Mouse (Mus musculus) liver, embryonic 12.5 days (tissue): Measurements from ENCODE around the gene Ptprt. TPM values are rescaled to one million over a fixed set of nuclear protein-coding genes. Genes with fewer than 3 reads are reported as not detected.

Source experiments
- ATAC-seq: fragments of 200-750 bp; cut with Nextera tagmentation; 2 replicates; pipeline ENCODE4 v1.8.0; 2017; ENCODE audit warnings: moderate number of reproducible peaks, mild to moderate bottlenecking, moderate library complexity
- H3K27ac ChIP-seq: fragments of 300-500 bp; sonication (generic); 2 replicates; pipeline ENCODE4 v1.5.1; 2016; ENCODE audit warnings: mild to moderate bottlenecking
- H3K27me3 ChIP-seq: fragments of 300-500 bp; sonication (generic); replicated peaks from 2 replicates; pipeline ENCODE4 v1.6.1; 2016; ENCODE audit warnings: mild to moderate bottlenecking, moderate library complexity
- H3K36me3 ChIP-seq: fragments of 300-500 bp; sonication (generic); 2 replicates; pipeline ENCODE4 v1.6.1; 2016; ENCODE audit warnings: mild to moderate bottlenecking, moderate library complexity
- H3K4me1 ChIP-seq: fragments of 300-500 bp; sonication (generic); 2 replicates; pipeline ENCODE4 v1.6.1; 2016
- H3K4me2 ChIP-seq: fragments of 300-500 bp; sonication (generic); 2 replicates; pipeline ENCODE4 v1.6.1; 2016; ENCODE audit warnings: mild to moderate bottlenecking, moderate library complexity
- H3K4me3 ChIP-seq: fragments of 300-500 bp; sonication (generic); 2 replicates; pipeline ENCODE4 v1.5.1; 2016; ENCODE audit warnings: mild to moderate bottlenecking, moderate library complexity
- H3K9ac ChIP-seq: fragments of 300-500 bp; sonication (generic); 2 replicates; pipeline ENCODE4 v1.6.1; 2016; ENCODE audit warnings: mild to moderate bottlenecking, moderate library complexity
- H3K9me3 ChIP-seq: fragments of 300-500 bp; sonication (generic); replicated peaks from 2 replicates; pipeline ENCODE4 v1.6.1; 2016; ENCODE audit warnings: mild to moderate bottlenecking, moderate library complexity
- WGBS: fragments of 180-500 bp; shearing (Covaris S2); methylation state at CpG from one replicate; pipeline ENCODE4 v1.1.7; 2016; ENCODE audit not compliant: insufficient replicate concordance; 5-methylcytosine and 5-hydroxymethylcytosine counted together
- polyA plus RNA-seq: library from polyadenylated mRNA; unstranded; fragments of >200 nt; fragmentation: Nextera tagmentation; extraction: Ambion mirVana; gene quantifications from 2 replicates; pipeline ENCODE4 v1.2.1, GENCODE M21; 2016

Ptprt gene
- polyA plus RNA-seq, 1 experiment from 2014 or later = 0.02 TPM

DNA sequence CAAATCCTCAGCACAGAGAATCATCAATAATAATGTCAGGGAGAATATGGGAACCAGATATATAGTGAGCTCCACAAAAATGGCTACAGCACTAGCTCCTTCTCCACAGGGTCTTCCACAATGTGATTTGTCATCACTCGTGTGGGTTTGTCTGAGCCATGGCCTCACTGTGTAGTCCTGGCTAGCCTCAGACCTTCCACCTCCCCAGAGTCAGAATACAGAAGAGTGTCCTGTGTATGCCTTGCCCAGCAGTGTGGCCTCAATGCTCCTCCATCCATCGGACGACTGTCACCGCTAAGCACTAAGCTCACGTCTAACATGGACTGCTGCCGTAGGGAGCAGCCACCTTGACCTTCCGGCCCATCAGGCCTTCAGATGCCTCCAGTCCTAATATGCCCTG lies 83.1 kb downstream of the Ptprt start:
- Histone ChIP-seq H3K9ac (no peak overlapping the region), H3K36me3 (no peaks in the 10 kb centered on the region), H3K4me3 (no peak overlapping the region), H3K27me3 (no peaks in the 10 kb centered on the region), H3K9me3 (peaks cover 3% of the 10 kb centered on the region; the same call in 1 of the 2 replicates), H3K4me2 (no peak overlapping the region), H3K27ac (no peak overlapping the region), H3K4me1 (no peaks in the 10 kb centered on the region)
- no peak for ATAC-seq
- 77% methylated on average over 7 of the region's 7 CpGs for WGBS

DNA sequence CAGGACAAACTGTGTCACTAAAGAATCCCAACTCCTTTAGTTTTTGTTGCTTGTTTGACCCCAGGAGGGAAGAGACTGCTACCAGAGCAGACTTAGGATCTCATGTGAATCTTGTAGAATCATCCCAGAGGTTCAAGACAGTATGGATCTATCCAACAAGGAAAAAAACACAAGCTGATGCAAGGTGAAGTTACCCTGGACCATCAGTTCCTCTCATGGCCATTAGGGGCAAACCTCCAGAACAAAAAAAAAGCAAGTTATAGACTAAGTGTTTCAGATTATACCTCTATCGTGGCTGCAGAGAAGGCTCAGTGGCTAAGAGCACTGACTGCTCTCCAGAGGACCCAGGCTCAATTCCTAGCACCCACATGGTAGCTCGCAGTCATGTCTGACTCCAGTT lies 88.1 kb downstream of the Ptprt start:
- H3K4me2 ChIP-seq = no peak overlapping the region
- no peaks in the 10 kb centered on the region for H3K4me1 ChIP-seq
- no peak overlapping the region for H3K4me3 ChIP-seq
- H3K9ac ChIP-seq = no peak overlapping the region
- ATAC-seq = no peak
- peaks cover 3% of the 10 kb centered on the region; the same call in 1 of the 2 replicates for H3K9me3 ChIP-seq
- no peaks in the 10 kb centered on the region for H3K36me3 ChIP-seq
- H3K27ac ChIP-seq = no peak overlapping the region
- no peaks in the 10 kb centered on the region for H3K27me3 ChIP-seq
- 54% methylated on average over 2 of the region's 2 CpGs for WGBS

- no peak overlapping the region for H3K4me3 ChIP-seq
- H3K4me2 ChIP-seq = no peak overlapping the region
- no peaks in the 10 kb centered on the region for H3K4me1 ChIP-seq
- no peak overlapping the region for H3K27ac ChIP-seq
- no peaks in the 10 kb centered on the region for H3K36me3 ChIP-seq
- WGBS = 80% methylated on average over 12 of the region's 12 CpGs
- ATAC-seq = no peak
- no peaks in the 10 kb centered on the region; the same call in 1 of the 2 replicates for H3K9me3 ChIP-seq
- no peak overlapping the region for H3K9ac ChIP-seq
- no peaks in the 10 kb centered on the region for H3K27me3 ChIP-seq
These were observed 89.9 kb downstream of the Ptprt start for GRCm38 (mm10) chr2:162571037-162571436.

- no peak for ATAC-seq
- H3K27ac ChIP-seq = no peak overlapping the region
- H3K4me3 ChIP-seq = no peak overlapping the region
- 59% methylated on average over 6 of the region's 6 CpGs for WGBS
- no peaks in the 10 kb centered on the region; the same call in 1 of the 2 replicates for H3K9me3 ChIP-seq
- H3K9ac ChIP-seq = no peak overlapping the region
- no peaks in the 10 kb centered on the region for H3K4me1 ChIP-seq
- H3K36me3 ChIP-seq = no peaks in the 10 kb centered on the region
- H3K4me2 ChIP-seq = no peak overlapping the region
- H3K27me3 ChIP-seq = no peaks in the 10 kb centered on the region
These were observed 92.4 kb downstream of the Ptprt start for GRCm38 (mm10) chr2:162568308-162569100.

GRCm38 (mm10) chr2:162548312-162548711 lies 112.6 kb downstream of the Ptprt start:
- Histone ChIP-seq H3K27ac (no peak overlapping the region), H3K4me3 (no peak overlapping the region), H3K9me3 (peaks cover 18% of the 10 kb centered on the region; the same call in 1 of the 2 replicates), H3K9ac (no peak overlapping the region), H3K27me3 (no peaks in the 10 kb centered on the region), H3K36me3 (no peaks in the 10 kb centered on the region), H3K4me1 (no peaks in the 10 kb centered on the region), H3K4me2 (no peak overlapping the region)
- WGBS = 78% methylated on average over 8 of the region's 8 CpGs
- no peak for ATAC-seq

- Histone ChIP-seq H3K4me3 (no peak overlapping the region), H3K9me3 (peaks cover 31% of the 10 kb centered on the region; the same call in 1 of the 2 replicates), H3K4me2 (no peak overlapping the region), H3K36me3 (no peaks in the 10 kb centered on the region), H3K9ac (no peak overlapping the region), H3K4me1 (no peaks in the 10 kb centered on the region), H3K27me3 (no peaks in the 10 kb centered on the region), H3K27ac (no peak overlapping the region)
- ATAC-seq = no peak
- 63% methylated on average over 7 of the region's 7 CpGs for WGBS
These were observed 129.3 kb downstream of the Ptprt start for GRCm38 (mm10) chr2:162531638-162532037.

GRCm38 (mm10) chr2:162528911-162529310 lies 132.0 kb downstream of the Ptprt start:
- WGBS = 79% methylated on average over 3 of the region's 3 CpGs
- H3K9ac ChIP-seq = no peak overlapping the region
- H3K9me3 ChIP-seq = 0 out of 2 replicates have a peak, but pooled peaks cover 20% of the 10 kb centered on the region
- H3K4me3 ChIP-seq = no peak overlapping the region
- no peaks in the 10 kb centered on the region for H3K36me3 ChIP-seq
- no peak overlapping the region for H3K27ac ChIP-seq
- no peaks in the 10 kb centered on the region for H3K27me3 ChIP-seq
- H3K4me1 ChIP-seq = no peaks in the 10 kb centered on the region
- ATAC-seq = no peak
- H3K4me2 ChIP-seq = no peak overlapping the region

- Histone ChIP-seq H3K27me3 (no peaks in the 10 kb centered on the region), H3K4me3 (no peak overlapping the region), H3K27ac (no peak overlapping the region), H3K9ac (no peak overlapping the region), H3K36me3 (no peaks in the 10 kb centered on the region), H3K4me1 (no peaks in the 10 kb centered on the region), H3K9me3 (0 out of 2 replicates have a peak, but pooled peaks cover 8% of the 10 kb centered on the region), H3K4me2 (no peak overlapping the region)
- no peak for ATAC-seq
- 79% methylated on average over 8 of the region's 8 CpGs for WGBS
These were observed 145.0 kb downstream of the Ptprt start for GRCm38 (mm10) chr2:162515993-162516392.

DNA sequence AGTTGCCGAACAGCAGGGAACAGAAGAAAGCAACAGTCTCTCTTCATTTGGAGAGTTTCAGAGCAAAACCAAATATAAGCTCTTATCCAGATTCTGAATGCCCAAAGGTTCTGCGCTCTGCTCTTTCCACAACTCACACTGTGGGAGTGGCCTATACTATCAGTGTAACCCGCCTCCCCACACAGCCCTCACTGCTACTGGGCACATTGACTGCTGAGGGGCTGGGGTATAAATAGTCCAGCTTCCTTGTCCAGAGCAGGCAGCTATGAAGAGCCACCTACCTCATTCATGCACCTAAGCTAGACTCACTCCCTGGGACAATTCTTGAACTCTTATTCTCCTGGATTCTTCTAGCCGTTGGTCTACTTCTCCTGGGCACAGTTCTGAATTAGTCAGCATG lies 147.9 kb downstream of the Ptprt start:
- H3K9ac ChIP-seq = no peak overlapping the region
- no peaks in the 10 kb centered on the region for H3K36me3 ChIP-seq
- WGBS = 63% methylated on average over 4 of the region's 4 CpGs
- H3K9me3 ChIP-seq = no peaks in the 10 kb centered on the region; the same call in 1 of the 2 replicates
- H3K27ac ChIP-seq = no peak overlapping the region
- no peaks in the 10 kb centered on the region for H3K4me1 ChIP-seq
- ATAC-seq = no peak
- no peak overlapping the region for H3K4me3 ChIP-seq
- H3K4me2 ChIP-seq = no peak overlapping the region
- H3K27me3 ChIP-seq = no peaks in the 10 kb centered on the region

- 47% methylated on average over 1 of the region's 1 CpGs for WGBS
- no peak overlapping the region for H3K4me3 ChIP-seq
- H3K4me1 ChIP-seq = no peaks in the 10 kb centered on the region
- no peak overlapping the region for H3K4me2 ChIP-seq
- no peaks in the 10 kb centered on the region for H3K36me3 ChIP-seq
- no peaks in the 10 kb centered on the region for H3K27me3 ChIP-seq
- no peak overlapping the region for H3K9ac ChIP-seq
- no peak overlapping the region for H3K27ac ChIP-seq
- no peak for ATAC-seq
- H3K9me3 ChIP-seq = peaks cover 7% of the 10 kb centered on the region; the same call in 1 of the 2 replicates
These were observed 148.9 kb downstream of the Ptprt start for GRCm38 (mm10) chr2:162512094-162512493.

GRCm38 (mm10) chr2:162509016-162509415 lies 151.9 kb downstream of the Ptprt start:
- no peaks in the 10 kb centered on the region for H3K4me1 ChIP-seq
- H3K4me2 ChIP-seq = no peak overlapping the region
- ATAC-seq = no peak
- no peak overlapping the region for H3K9ac ChIP-seq
- 59% methylated on average over 5 of the region's 5 CpGs for WGBS
- H3K36me3 ChIP-seq = no peaks in the 10 kb centered on the region
- H3K9me3 ChIP-seq = peaks cover 10% of the 10 kb centered on the region; the same call in 1 of the 2 replicates
- H3K4me3 ChIP-seq = no peak overlapping the region
- no peak overlapping the region for H3K27ac ChIP-seq
- no peaks in the 10 kb centered on the region for H3K27me3 ChIP-seq

GRCm38 (mm10) chr2:162507664-162508063 lies 153.3 kb downstream of the Ptprt start:
- H3K4me1 ChIP-seq = no peaks in the 10 kb centered on the region

More at GRCm38 (mm10) chr2:162507664-162508063, 153.3 kb downstream of the Ptprt start:
- H3K36me3 ChIP-seq = no peaks in the 10 kb centered on the region
- no peak overlapping the region for H3K4me3 ChIP-seq
- no peak overlapping the region for H3K27ac ChIP-seq
- H3K9me3 ChIP-seq = peaks cover 10% of the 10 kb centered on the region; the same call in 1 of the 2 replicates
- no peaks in the 10 kb centered on the region for H3K27me3 ChIP-seq
- ATAC-seq = no peak
- H3K9ac ChIP-seq = no peak overlapping the region
- H3K4me2 ChIP-seq = no peak overlapping the region
- WGBS = 77% methylated on average over 10 of the region's 10 CpGs
